Mouse (Mus musculus) myocyte (in vitro differentiated cells): ENCODE data around the gene Gm26938.

ENCODE experiments used
- E2F4 ChIP-seq: IDR thresholded peaks from one replicate; pipeline ENCODE4 v1.6.1; 2011; ENCODE audit warnings: mild to moderate bottlenecking, control low read depth, moderate library complexity; ENCODE audit not compliant: insufficient read depth
- MYOG ChIP-seq, 3 experiments: IDR thresholded peaks; one replicate each; pipeline ENCODE4 v1.6.1; 2011; ENCODE audit warnings: control low read depth in 2 of 3, low read depth in 2 of 3, mild to moderate bottlenecking in 2 of 3; ENCODE audit not compliant: insufficient read length in 2 of 3, control insufficient read depth in 1 of 3, insufficient read depth in 1 of 3
- POLR2A ChIP-seq: IDR thresholded peaks from one replicate; pipeline ENCODE4 v1.6.1; 2011; ENCODE audit warnings: low read depth, mild to moderate bottlenecking, control low read depth, moderate library complexity; ENCODE audit not compliant: insufficient read length
- REST ChIP-seq: IDR thresholded peaks from one replicate; pipeline ENCODE4 v1.6.1; 2011; ENCODE audit warnings: mild to moderate bottlenecking, control low read depth, moderate library complexity; ENCODE audit not compliant: insufficient read depth, insufficient read length
- SRF ChIP-seq: IDR thresholded peaks from one replicate; pipeline ENCODE4 v1.6.1; 2011; ENCODE audit warnings: low read depth; ENCODE audit not compliant: control insufficient read depth, insufficient read length
- TCF12 ChIP-seq: IDR thresholded peaks from one replicate; pipeline ENCODE4 v1.6.1; 2011; ENCODE audit warnings: mild to moderate bottlenecking, control low read depth; ENCODE audit not compliant: poor library complexity, insufficient read depth, severe bottlenecking
- USF1 ChIP-seq: IDR thresholded peaks from one replicate; pipeline ENCODE4 v1.6.1; 2011; ENCODE audit warnings: low read depth, mild to moderate bottlenecking, control low read depth, moderate library complexity

DNA sequence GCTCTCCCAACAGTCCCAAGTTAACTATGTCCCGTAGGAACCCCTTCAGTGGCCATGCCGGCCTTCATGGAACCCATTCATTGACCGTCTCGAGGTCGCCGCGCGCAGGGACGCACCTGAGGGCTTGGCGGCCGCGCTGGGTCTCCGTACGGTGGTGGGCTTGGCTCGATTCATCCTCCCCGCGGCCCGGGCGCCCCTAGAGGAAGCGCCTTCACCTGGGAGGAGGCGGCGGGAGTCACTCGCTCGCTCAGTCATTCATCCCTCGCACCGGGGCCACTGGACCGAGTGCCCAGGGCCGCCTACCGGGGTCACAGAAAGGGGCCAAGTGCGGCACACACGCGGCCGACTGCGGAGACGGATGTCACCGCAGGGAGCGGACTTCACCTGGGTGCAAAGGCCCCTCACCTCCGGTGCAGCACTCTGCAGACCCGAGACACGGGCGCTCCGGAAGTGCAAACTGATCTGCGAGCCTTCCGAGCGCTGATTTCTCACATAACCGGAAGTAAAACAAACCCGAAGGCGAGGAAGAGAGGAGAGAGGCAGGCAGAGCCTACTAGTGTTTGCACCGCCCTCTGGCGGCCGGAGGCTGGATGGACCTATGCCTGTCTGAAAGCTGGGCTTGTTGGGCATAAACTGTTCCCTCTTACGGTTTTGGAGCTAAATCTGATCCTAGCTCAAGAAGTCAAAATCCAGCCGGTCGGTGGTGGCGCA lies 50.8 kb downstream of the Gm26938 start, which contains the start of gene Ints1:
- TF ChIP-seq USF1 (no peak), POLR2A (peak; percentile 73), MYOG (IDR thresholded peaks at IDR 0.05; ENCODE audit: control insufficient read depth in 1 of 3, insufficient read depth in 1 of 3, insufficient read length in 2 of 3, low read depth in 2 of 3) (peak in 1 of 3 experiments; percentile 12), SRF (no peak), REST (no peak), E2F4 (no peak), TCF12 (no peak)
